Mouse (Mus musculus) G1E (cell line): Measurements from ENCODE around the gene Sec16a. TPM values are rescaled to one million over a fixed set of nuclear protein-coding genes. Genes with fewer than 3 reads are reported as not detected.

Experiments used
- ATAC-seq: 2 replicates; pipeline ENCODE4 v1.8.0; 2016; ENCODE audit warnings: mild to moderate bottlenecking; ENCODE audit not compliant: insufficient number of reproducible peaks, poor library complexity, low FRiP score, severe bottlenecking; ENCODE audit errors: extremely low read depth
- DNase-seq: peaks from one replicate; pipeline ENCODE4 v3.0.0; 2012; ENCODE audit warnings: low spot score
- H3K27me3 ChIP-seq: 2 replicates; pipeline ENCODE4 v1.6.1; 2012; ENCODE audit warnings: mild to moderate bottlenecking, low read length, inconsistent platforms; ENCODE audit not compliant: insufficient read depth
- H3K36me3 ChIP-seq: replicated peaks from 2 replicates; pipeline ENCODE3; 2012; ENCODE audit warnings: mild to moderate bottlenecking, inconsistent platforms
- H3K4me1 ChIP-seq: 2 replicates; pipeline ENCODE4 v1.6.1; 2012; ENCODE audit warnings: low read depth, low read length, inconsistent platforms, mixed read lengths; ENCODE audit not compliant: insufficient read depth
- H3K4me3 ChIP-seq: 2 replicates; pipeline ENCODE4 v1.5.1; 2012; ENCODE audit warnings: low read depth, mild to moderate bottlenecking, inconsistent platforms, low read length, moderate library complexity, mixed read lengths
- H3K9me3 ChIP-seq: replicated peaks from 2 replicates; pipeline ENCODE4 v1.6.1; 2012; ENCODE audit warnings: inconsistent platforms
- CTCF ChIP-seq: IDR thresholded peaks from 2 replicates; pipeline ENCODE4 v1.5.1; 2012; ENCODE audit warnings: low read depth, low read length, inconsistent platforms, mixed read lengths
- GATA1 ChIP-seq: IDR thresholded peaks from 2 replicates; pipeline ENCODE4 v1.6.1; 2012; ENCODE audit warnings: borderline replicate concordance, low read length, inconsistent platforms, mixed read lengths
- GATA2 ChIP-seq: IDR thresholded peaks from 2 replicates; pipeline ENCODE4 v1.6.1; 2012; ENCODE audit warnings: low read depth, low read length, inconsistent platforms, borderline replicate concordance
- POLR2AphosphoS5 ChIP-seq: IDR thresholded peaks from 2 replicates; pipeline ENCODE4 v1.6.1; 2012; ENCODE audit warnings: low read depth, low read length, inconsistent platforms; ENCODE audit not compliant: insufficient replicate concordance
- TAL1 ChIP-seq: conservative IDR thresholded peaks from 2 replicates; pipeline ENCODE4 v1.6.1; 2012; ENCODE audit warnings: low read depth, low read length, inconsistent platforms, mixed read lengths
- polyA plus RNA-seq: library from polyadenylated mRNA; stranded (reverse); fragments of >175 nt; gene quantifications from 2 replicates; pipeline ENCODE4 v1.2.3, GENCODE M21; 2012
- total RNA-seq, 2 experiments: library from RNA; stranded (forward) in 1 of 2; stranded (reverse) in 1 of 2; fragments of 200-1000 nt in 1 of 2; fragments of >200 nt in 1 of 2; fragmentation: Nextera tagmentation in 1 of 2; gene quantifications; 2 replicates each; pipeline ENCODE4 v1.2.3; 2014 to 2017

The Sec16a gene
- total and polyA plus RNA-seq, 3 experiments = 34.4 to 83.5 (median 37.8) TPM

GRCm38 (mm10) chr2:26468376-26468775, 23.4 kb upstream of the Sec16a start:
- Histone ChIP-seq H3K9me3 (no peaks in the 10 kb centered on the region), H3K36me3 (no peaks in the 10 kb centered on the region), H3K27me3 (peaks cover 28% of the 10 kb centered on the region), H3K4me1 (peaks cover 7% of the 10 kb centered on the region; the same call in 1 of the 2 replicates), H3K4me3 (no peak overlapping the region)
- DNase-seq = no peak
- no peak for ATAC-seq
- TF ChIP-seq CTCF (no peak), GATA1 (no peak), GATA2 (no peak), TAL1 (no peak), POLR2AphosphoS5 (no peak)

- ATAC-seq (no peak), DNase-seq (no peak)
- peaks cover 4% of the 10 kb centered on the region for H3K36me3 ChIP-seq
- no peaks in the 10 kb centered on the region for H3K9me3 ChIP-seq
- peaks cover 20% of the 10 kb centered on the region; the same call in 1 of the 2 replicates for H3K27me3 ChIP-seq
- no peak overlapping the region for H3K4me3 ChIP-seq
- H3K4me1 ChIP-seq = peaks cover 20% of the 10 kb centered on the region
- TF ChIP-seq CTCF (no peak), GATA2 (no peak), POLR2AphosphoS5 (no peak), TAL1 (no peak), GATA1 (no peak)
These were observed 18.4 kb upstream of the Sec16a start for GRCm38 (mm10) chr2:26463412-26463811.

- Histone ChIP-seq H3K9me3 (no peaks in the 10 kb centered on the region), H3K27me3 (peaks cover 20% of the 10 kb centered on the region; the same call in 1 of the 2 replicates), H3K4me3 (no peak overlapping the region), H3K4me1 (peaks cover 24% of the 10 kb centered on the region), H3K36me3 (peaks cover 8% of the 10 kb centered on the region)
- ATAC-seq (no peak), DNase-seq (no peak)
- TF ChIP-seq TAL1 (no peak), GATA2 (no peak), CTCF (no peak), GATA1 (no peak), POLR2AphosphoS5 (no peak)
These were observed 18.0 kb upstream of the Sec16a start for GRCm38 (mm10) chr2:26462980-26463379.

- H3K4me3 ChIP-seq = no peak overlapping the region
- H3K4me1 ChIP-seq = peaks cover 24% of the 10 kb centered on the region
- TF ChIP-seq TAL1 (no peak), CTCF (no peak), GATA1 (no peak), POLR2AphosphoS5 (no peak), GATA2 (no peak)
- ATAC-seq (no peak), DNase-seq (no peak)
- no peaks in the 10 kb centered on the region for H3K9me3 ChIP-seq
- peaks cover 14% of the 10 kb centered on the region for H3K36me3 ChIP-seq
- H3K27me3 ChIP-seq = peaks cover 14% of the 10 kb centered on the region; the same call in 1 of the 2 replicates
These were observed 16.7 kb upstream of the Sec16a start for GRCm38 (mm10) chr2:26461667-26462066.

GRCm38 (mm10) chr2:26460837-26461236, 15.8 kb upstream of the Sec16a start:
- H3K4me1 ChIP-seq = peaks cover 24% of the 10 kb centered on the region
- ATAC-seq (no peak), DNase-seq (no peak)
- no peak for TF ChIP-seq GATA2
- no peak for TF ChIP-seq TAL1
- no peak for TF ChIP-seq POLR2AphosphoS5
- TF ChIP-seq CTCF = no peak
- TF ChIP-seq GATA1 = no peak
- no peaks in the 10 kb centered on the region for H3K9me3 ChIP-seq
- 0 out of 2 replicates have a peak overlapping the region, but pooled peaks have one; percentile 5 for H3K4me3 ChIP-seq
- H3K36me3 ChIP-seq = peaks cover 14% of the 10 kb centered on the region
- H3K27me3 ChIP-seq = peaks cover 14% of the 10 kb centered on the region; the same call in 1 of the 2 replicates

GRCm38 (mm10) chr2:26460097-26460646, 15.2 kb upstream of the Sec16a start:
- no peak for TF ChIP-seq POLR2AphosphoS5
- TF ChIP-seq CTCF = no peak
- TF ChIP-seq GATA2 = no peak
- TF ChIP-seq GATA1 = no peak
- TF ChIP-seq TAL1 = no peak
- DNase-seq = no peak
- ATAC-seq = no peak
- Histone ChIP-seq H3K4me3 (no peak overlapping the region), H3K27me3 (peaks cover 14% of the 10 kb centered on the region; the same call in 1 of the 2 replicates), H3K9me3 (no peaks in the 10 kb centered on the region), H3K36me3 (peaks cover 14% of the 10 kb centered on the region), H3K4me1 (peaks cover 24% of the 10 kb centered on the region)
